Mouse (Mus musculus) brain, embryonic 14.5 days (tissue): ENCODE results near the gene Clstn3. TPM values are rescaled to one million over a fixed set of nuclear protein-coding genes. Genes with fewer than 3 reads are reported as not detected.

Experiments used
- DNase-seq: peaks from one replicate; pipeline ENCODE4 v3.0.0-alpha.2; 2011; ENCODE audit warnings: low read depth
- CTCF ChIP-seq: fragments of 200-500 bp; IDR thresholded peaks from 2 replicates; pipeline ENCODE4 v1.5.1; 2012; ENCODE audit warnings: inconsistent platforms, mild to moderate bottlenecking, moderate library complexity, borderline replicate concordance; ENCODE audit not compliant: insufficient read depth, insufficient read length; ENCODE audit errors: extremely low read depth
- POLR2A ChIP-seq: fragments of 200-500 bp; IDR thresholded peaks from 2 replicates; pipeline ENCODE4 v1.6.1; 2012; ENCODE audit warnings: mild to moderate bottlenecking, inconsistent platforms, borderline replicate concordance; ENCODE audit not compliant: poor library complexity, insufficient read depth, insufficient read length, severe bottlenecking; ENCODE audit errors: extremely low read depth
- polyA plus RNA-seq: library from polyadenylated mRNA; depleted of rRNA; stranded (reverse); fragments of >200 nt; gene quantifications from 2 replicates; pipeline ENCODE4 v1.2.3, GENCODE M21; 2012

Clstn3 gene
- polyA plus RNA-seq, 1 experiment: 109 TPM

GRCm38 (mm10) chr6:124465299-124465698 is 705 bp upstream of the Clstn3 start:
- DNase-seq: peak; percentile 24

GRCm38 (mm10) chr6:124463881-124464291 is 708 bp downstream of the Clstn3 start:
- DNase-seq: peak; percentile 65
- TF ChIP-seq POLR2A (no peak), CTCF (no peak)

More at GRCm38 (mm10) chr6:124465299-124465698, 705 bp upstream of the Clstn3 start:
- TF ChIP-seq CTCF (no peak), POLR2A (no peak)

- no peak for DNase-seq
- TF ChIP-seq POLR2A (no peak), CTCF (no peak)
Measured at GRCm38 (mm10) chr6:124459388-124459787, 5.2 kb downstream of the Clstn3 start.

- DNase-seq: no peak
- TF ChIP-seq POLR2A (no peak), CTCF (no peak)
Measured at GRCm38 (mm10) chr6:124458505-124458904, 6.1 kb downstream of the Clstn3 start.

GRCm38 (mm10) chr6:124457827-124458226 is 6.8 kb downstream of the Clstn3 start:
- TF ChIP-seq POLR2A: no peak
- TF ChIP-seq CTCF: no peak
- no peak for DNase-seq

GRCm38 (mm10) chr6:124456243-124456642 is 8.4 kb downstream of the Clstn3 start:
- TF ChIP-seq POLR2A (no peak), CTCF (no peak)
- no peak for DNase-seq

GRCm38 (mm10) chr6:124453756-124454155 is 10.8 kb downstream of the Clstn3 start:
- no peak for TF ChIP-seq CTCF
- no peak for TF ChIP-seq POLR2A
- no peak for DNase-seq

GRCm38 (mm10) chr6:124451995-124452394 is 12.6 kb downstream of the Clstn3 start:
- no peak for DNase-seq
- TF ChIP-seq CTCF (no peak), POLR2A (no peak)

GRCm38 (mm10) chr6:124449668-124450383 is 14.8 kb downstream of the Clstn3 start:
- no peak for TF ChIP-seq POLR2A
- no peak for TF ChIP-seq CTCF
- no peak for DNase-seq

GRCm38 (mm10) chr6:124448959-124449667 is 15.5 kb downstream of the Clstn3 start:
- no peak for DNase-seq
- TF ChIP-seq CTCF (no peak), POLR2A (no peak)

- no peak for DNase-seq
- TF ChIP-seq CTCF (peak; percentile 56; the same call in 1 of the 2 replicates), POLR2A (no peak)
Measured at GRCm38 (mm10) chr6:124448186-124448852, 16.3 kb downstream of the Clstn3 start.
